Mouse (Mus musculus) frontal cortex, adult 2 months (tissue): ENCODE results near the gene Fli1. TPM values are rescaled to one million over a fixed set of nuclear protein-coding genes. Genes with fewer than 3 reads are reported as not detected.

Experiments used
- DNase-seq, 2 experiments: peaks; one replicate each; pipeline ENCODE4 v3.0.0; 2022; ENCODE audit warnings: low spot score in 1 of 2; ENCODE audit errors: extremely low spot score in 1 of 2
- polyA plus RNA-seq: library from polyadenylated mRNA; depleted of rRNA; stranded (reverse); fragments of >200 nt; gene quantifications from 2 replicates; pipeline ENCODE4 v1.2.3, GENCODE M21; 2012

Fli1 gene
- polyA plus RNA-seq, 1 experiment: 4.6 TPM

DNA sequence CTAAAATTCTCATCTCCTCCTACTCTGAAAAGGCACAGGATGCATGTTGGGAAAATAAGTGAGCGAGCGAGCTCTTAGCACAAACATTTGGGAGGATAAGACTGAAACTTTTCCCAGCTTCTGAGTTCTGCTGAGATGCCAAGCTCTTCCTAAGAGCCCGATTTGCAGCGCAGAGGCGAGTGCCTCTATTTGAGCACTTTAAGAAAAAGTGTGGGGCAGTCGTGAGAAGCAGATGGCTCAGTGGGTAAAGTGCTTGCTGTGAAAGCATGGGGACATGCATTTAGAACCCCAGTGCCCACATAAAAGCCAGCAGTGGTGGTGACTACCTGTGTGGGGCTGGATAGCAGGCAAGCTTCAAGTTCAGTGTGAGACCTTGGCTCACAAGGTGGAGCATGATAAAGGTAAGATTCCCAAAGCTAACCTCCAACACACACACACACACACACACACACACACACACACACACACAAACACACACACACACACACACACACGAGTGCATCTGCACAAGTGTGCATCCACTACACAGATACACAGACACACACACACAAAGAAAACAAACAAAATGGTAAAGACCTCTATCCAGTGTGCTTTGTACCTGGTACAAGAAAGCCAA, 37.1 kb downstream of the Fli1 start:
- DNase-seq: peak; percentile 25 to 50

- DNase-seq: no peak
These were observed 38.6 kb downstream of the Fli1 start for GRCm38 (mm10) chr9:32503995-32504451.

- no peak for DNase-seq
These were observed 39.2 kb downstream of the Fli1 start for GRCm38 (mm10) chr9:32503423-32503822.

DNA sequence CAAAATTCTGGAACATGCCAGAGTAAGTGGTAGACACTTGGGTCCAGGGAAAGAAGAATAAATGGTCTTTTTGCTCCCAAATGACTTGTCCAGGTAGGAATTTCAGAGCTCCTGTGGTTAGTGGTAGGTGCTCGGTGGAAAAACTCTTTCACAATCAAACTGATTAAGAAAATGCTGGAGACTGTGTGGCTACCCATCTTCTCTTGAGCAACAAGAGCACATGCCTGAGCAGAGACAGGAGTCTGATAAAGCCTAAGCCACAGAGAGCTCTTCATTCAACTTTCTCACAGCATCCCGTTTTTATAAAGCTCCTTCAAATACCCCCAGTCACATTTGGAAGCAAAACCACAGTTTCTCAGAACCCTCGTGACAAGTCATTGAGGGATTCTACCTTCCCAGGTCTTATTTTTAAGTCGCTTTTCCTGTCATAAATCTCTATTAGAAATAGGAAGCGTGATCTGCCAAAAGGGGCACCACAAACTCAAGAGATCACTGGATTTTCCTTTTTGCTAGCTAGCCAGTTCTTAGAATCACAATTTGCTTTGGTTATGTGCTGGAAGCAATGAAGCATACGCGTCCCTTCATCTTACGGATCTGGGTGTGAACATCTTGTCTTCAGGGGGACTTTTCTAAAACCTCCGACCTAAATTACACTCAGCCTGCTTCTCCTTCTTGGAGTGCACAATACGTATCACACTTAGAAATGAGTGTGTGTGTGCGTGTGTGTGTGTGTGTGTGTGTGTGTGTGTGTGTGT, 40.2 kb downstream of the Fli1 start:
- DNase-seq: no peak

- no peak for DNase-seq
These were observed 41.8 kb downstream of the Fli1 start for GRCm38 (mm10) chr9:32500886-32501285.

- no peak for DNase-seq
These were observed 42.6 kb downstream of the Fli1 start for GRCm38 (mm10) chr9:32500063-32500462.

DNA sequence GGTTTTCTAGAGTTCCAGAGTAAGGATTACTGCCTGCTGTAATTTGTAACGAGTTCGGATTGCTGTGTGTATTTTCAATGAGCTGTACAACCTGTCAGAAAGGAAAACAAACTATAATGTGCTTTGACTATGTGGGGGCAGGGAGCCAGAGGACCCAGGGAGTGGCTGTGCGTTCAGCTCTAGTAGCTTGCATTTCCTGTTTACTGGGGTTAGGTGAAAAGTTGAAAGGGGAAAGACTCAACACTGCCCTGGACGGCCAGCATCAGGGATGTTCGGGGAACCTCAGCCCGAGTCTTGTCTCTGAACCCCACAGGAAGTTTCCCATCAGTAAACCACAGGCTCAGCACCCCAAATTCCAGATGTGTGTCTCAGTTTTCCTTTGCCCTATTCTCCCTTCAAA, 43.2 kb downstream of the Fli1 start:
- DNase-seq: no peak

GRCm38 (mm10) chr9:32495643-32495997, 47.0 kb downstream of the Fli1 start:
- DNase-seq: no peak

- DNase-seq: no peak
These were observed 47.6 kb downstream of the Fli1 start for GRCm38 (mm10) chr9:32494891-32495642.

GRCm38 (mm10) chr9:32493588-32494423, 48.9 kb downstream of the Fli1 start:
- DNase-seq: no peak

- DNase-seq: no peak
These were observed 49.9 kb downstream of the Fli1 start for GRCm38 (mm10) chr9:32492753-32493152.

DNA sequence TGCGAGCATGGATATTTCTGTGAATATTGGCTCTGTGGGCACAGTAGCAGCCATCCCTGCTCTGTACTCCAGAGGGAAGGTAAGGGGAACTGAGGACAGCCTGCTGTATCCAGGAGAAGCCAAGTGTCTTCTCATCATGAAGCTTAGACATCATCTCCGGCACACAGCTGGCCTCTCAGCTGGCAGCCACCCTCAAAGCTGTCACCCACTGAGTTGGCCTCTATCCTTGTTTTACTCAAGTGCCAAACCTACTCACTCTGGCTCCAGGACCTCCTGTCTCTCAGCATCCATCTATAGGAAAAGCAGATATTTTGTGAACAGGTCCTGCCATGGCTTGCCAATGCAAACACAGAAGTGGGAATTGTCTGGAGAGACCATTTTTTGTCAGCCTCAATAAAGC, 51.2 kb downstream of the Fli1 start:
- no peak for DNase-seq

GRCm38 (mm10) chr9:32489794-32490358, 52.8 kb downstream of the Fli1 start:
- no peak for DNase-seq

- no peak for DNase-seq
These were observed 53.3 kb downstream of the Fli1 start for GRCm38 (mm10) chr9:32489315-32489714.

- no peak for DNase-seq
These were observed 54.0 kb downstream of the Fli1 start for GRCm38 (mm10) chr9:32488627-32489026.

GRCm38 (mm10) chr9:32487823-32488222, 54.8 kb downstream of the Fli1 start:
- no peak for DNase-seq

DNA sequence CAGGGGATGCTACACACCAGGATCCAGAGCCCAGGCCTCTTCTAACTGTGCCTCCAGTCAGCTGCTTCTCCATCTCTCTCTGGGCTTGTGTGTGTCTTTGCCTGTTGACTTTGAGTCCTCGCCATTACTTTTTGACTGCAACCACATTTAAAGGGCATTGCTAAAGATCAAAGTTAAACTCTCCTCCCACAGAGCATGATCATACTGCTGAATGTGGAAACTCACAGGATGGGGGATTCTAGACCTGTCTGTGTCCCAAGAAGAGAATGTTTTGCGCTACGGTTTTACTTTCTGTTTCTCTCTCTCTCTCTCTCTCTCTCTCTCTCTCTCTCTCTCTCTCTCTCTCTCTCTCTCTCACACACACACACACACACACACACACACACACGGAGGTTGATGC, 55.3 kb downstream of the Fli1 start:
- DNase-seq: no peak

- DNase-seq: no peak
These were observed 62.2 kb downstream of the Fli1 start for GRCm38 (mm10) chr9:32480418-32480817.

GRCm38 (mm10) chr9:32478799-32479198, 63.9 kb downstream of the Fli1 start:
- DNase-seq: no peak

DNA sequence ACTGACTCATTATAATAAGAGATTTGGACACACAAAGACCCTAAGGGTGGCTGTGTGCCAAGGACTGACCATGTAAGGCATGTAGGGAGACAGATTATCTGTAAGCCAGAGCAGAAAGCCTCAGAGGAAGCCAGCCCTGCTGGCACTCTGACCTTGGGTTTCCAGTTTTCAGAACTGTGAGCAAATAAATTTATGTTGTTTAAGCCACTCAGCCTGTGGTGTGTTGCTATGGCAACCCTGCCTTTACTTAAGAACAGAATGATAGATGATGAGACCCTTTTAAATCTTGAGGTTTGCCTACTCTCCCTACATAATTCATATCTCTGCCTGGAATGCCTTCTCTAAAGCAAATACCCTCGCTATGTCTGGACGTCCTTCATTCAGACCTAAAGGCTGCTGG, 64.6 kb downstream of the Fli1 start:
- no peak for DNase-seq
